Mouse (Mus musculus) macrophage (primary cell): Measurements from ENCODE around the gene Ffar3. TPM values are rescaled to one million over a fixed set of nuclear protein-coding genes. Genes with fewer than 3 reads are reported as not detected.
A peak's percentile ranks its signal among the peaks of the same experiment; 100 is the strongest.
"Not testable (repeated sequence)": the region's sequence is repeated elsewhere in the genome, so short reads cannot be mapped to it uniquely, and the experiment has no call there.

Source experiments
- H3K27ac ChIP-seq: fragments of 350-480 bp; formaldehyde crosslinking; 2 replicates; pipeline ENCODE4 v1.9.0; 2021
- H3K36me3 ChIP-seq: fragments of 350-480 bp; formaldehyde crosslinking; 2 replicates; pipeline ENCODE4 v1.9.0; 2021; ENCODE audit errors: inconsistent target
- H3K4me3 ChIP-seq: fragments of 350-480 bp; formaldehyde crosslinking; 2 replicates; pipeline ENCODE4 v1.9.0; 2021; ENCODE audit errors: inconsistent target
- H3K79me2 ChIP-seq: fragments of 350-480 bp; formaldehyde crosslinking; 2 replicates; pipeline ENCODE4 v1.9.0; 2021; ENCODE audit errors: inconsistent target
- WGBS: methylation state at CpG from one replicate; pipeline ENCODE4 v1.1.7; 2026; ENCODE audit warnings: inconsistent platforms; ENCODE audit not compliant: missing documents; 5-methylcytosine and 5-hydroxymethylcytosine counted together
- polyA plus RNA-seq: library from polyadenylated mRNA; stranded (reverse); fragments of 250-400 nt; gene quantifications from 3 replicates; pipeline ENCODE4 v1.2.4, GENCODE M21; 2018; ENCODE audit warnings: inconsistent platforms

Ffar3 gene
- polyA plus RNA-seq, 1 experiment from 2014 or later, result not detected

- 11% methylated on average over 9 of the region's 16 CpGs for WGBS
- H3K36me3 ChIP-seq, result no peaks in the 10 kb centered on the region
- no peaks in the 10 kb centered on the region for H3K79me2 ChIP-seq
- no peak overlapping the region for H3K27ac ChIP-seq
- no peak overlapping the region for H3K4me3 ChIP-seq
Observed at GRCm38 (mm10) chr7:30859635-30860402, 3.8 kb upstream of the Ffar3 start.

DNA sequence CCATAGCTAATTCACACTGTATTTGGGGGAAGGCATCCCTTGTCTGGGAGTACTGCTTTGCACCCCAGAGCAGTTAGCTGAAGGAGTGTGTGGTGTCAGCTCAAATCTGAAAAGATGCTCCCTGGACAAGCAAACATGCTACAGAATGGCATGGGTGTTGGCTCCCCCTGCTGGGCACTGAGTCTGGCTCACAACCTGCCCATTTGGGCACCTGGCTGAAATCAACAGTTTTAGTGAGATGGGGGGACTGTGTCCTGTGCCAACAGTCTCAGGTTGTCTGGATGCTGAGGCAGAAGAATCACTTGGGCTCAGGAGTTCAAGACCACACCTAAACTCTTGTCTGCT, 3.3 kb upstream of the Ffar3 start:
- H3K79me2 ChIP-seq, result no peaks in the 10 kb centered on the region
- no peaks in the 10 kb centered on the region for H3K36me3 ChIP-seq
- no peak overlapping the region for H3K27ac ChIP-seq
- H3K4me3 ChIP-seq, result no peak overlapping the region

- Histone ChIP-seq H3K79me2 (no peaks in the 10 kb centered on the region), H3K4me3 (no peak overlapping the region), H3K27ac (no peak overlapping the region), H3K36me3 (no peaks in the 10 kb centered on the region)
- whole genome bisulfite sequencing, result 70% methylated on average over 1 of the region's 1 CpGs
Observed at GRCm38 (mm10) chr7:30857746-30858145, 1.8 kb upstream of the Ffar3 start.

DNA sequence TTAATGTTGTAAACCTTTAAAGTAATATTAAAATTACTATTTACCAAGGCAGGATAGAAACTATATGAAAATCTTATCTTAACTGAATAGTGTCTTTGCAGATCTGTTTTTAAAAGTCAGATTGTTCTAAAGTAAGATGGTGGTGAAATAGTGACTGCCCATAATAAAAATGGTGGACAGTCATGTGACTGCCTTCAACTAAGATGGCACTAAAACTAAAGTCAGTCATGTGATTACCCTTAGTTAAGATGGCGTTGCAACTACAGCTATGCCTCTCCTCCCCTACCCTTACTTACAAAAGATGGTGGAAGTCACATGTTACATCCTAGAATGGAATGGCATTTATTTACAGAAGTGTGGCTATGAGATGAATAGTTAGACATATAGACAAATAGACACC, 4.6 kb downstream of the Ffar3 start:
- Histone ChIP-seq H3K79me2 (no peaks in the 10 kb centered on the region), H3K27ac (no peak overlapping the region), H3K4me3 (no peak overlapping the region), H3K36me3 (no peaks in the 10 kb centered on the region)
- 100% methylated on average over 1 of the region's 1 CpGs for WGBS

GRCm38 (mm10) chr7:30847934-30848333, 8.0 kb downstream of the Ffar3 start:
- Histone ChIP-seq H3K27ac (no peak overlapping the region), H3K36me3 (no peaks in the 10 kb centered on the region), H3K4me3 (no peak overlapping the region), H3K79me2 (no peaks in the 10 kb centered on the region)
- 96% methylated on average over 6 of the region's 6 CpGs for WGBS

DNA sequence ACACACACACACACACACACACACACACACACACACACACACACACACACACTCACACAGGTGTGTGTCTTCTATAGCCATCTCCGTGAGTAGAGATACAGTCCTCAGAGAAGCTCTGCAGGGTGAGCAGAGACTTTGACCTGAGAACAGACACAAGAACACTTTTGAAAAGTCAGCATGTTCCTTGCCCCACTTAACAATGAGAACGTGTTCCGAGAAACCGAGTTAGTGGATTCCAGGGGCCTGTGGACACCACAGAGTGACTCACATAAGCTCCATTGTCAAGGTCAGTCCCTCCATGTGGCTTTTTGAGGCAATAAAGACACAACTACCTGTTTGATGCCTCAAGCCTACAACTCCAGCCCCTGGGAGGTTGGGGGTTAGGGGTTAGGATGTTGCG, 8.6 kb downstream of the Ffar3 start:
- no peak overlapping the region for H3K4me3 ChIP-seq
- no peaks in the 10 kb centered on the region for H3K36me3 ChIP-seq
- no peak overlapping the region for H3K27ac ChIP-seq
- 83% methylated on average over 4 of the region's 5 CpGs for WGBS
- no peaks in the 10 kb centered on the region for H3K79me2 ChIP-seq

GRCm38 (mm10) chr7:30846505-30847053, 9.4 kb downstream of the Ffar3 start:
- Histone ChIP-seq H3K36me3 (no peaks in the 10 kb centered on the region), H3K4me3 (no peak overlapping the region), H3K27ac (no peak overlapping the region), H3K79me2 (no peaks in the 10 kb centered on the region)
- WGBS, result 61% methylated on average over 2 of the region's 2 CpGs

- H3K4me3 ChIP-seq, result no peak overlapping the region
- H3K36me3 ChIP-seq, result no peaks in the 10 kb centered on the region
- 77% methylated on average over 7 of the region's 7 CpGs for WGBS
- no peak overlapping the region for H3K27ac ChIP-seq
- no peaks in the 10 kb centered on the region for H3K79me2 ChIP-seq
Observed at GRCm38 (mm10) chr7:30844676-30845297, 11.2 kb downstream of the Ffar3 start.

DNA sequence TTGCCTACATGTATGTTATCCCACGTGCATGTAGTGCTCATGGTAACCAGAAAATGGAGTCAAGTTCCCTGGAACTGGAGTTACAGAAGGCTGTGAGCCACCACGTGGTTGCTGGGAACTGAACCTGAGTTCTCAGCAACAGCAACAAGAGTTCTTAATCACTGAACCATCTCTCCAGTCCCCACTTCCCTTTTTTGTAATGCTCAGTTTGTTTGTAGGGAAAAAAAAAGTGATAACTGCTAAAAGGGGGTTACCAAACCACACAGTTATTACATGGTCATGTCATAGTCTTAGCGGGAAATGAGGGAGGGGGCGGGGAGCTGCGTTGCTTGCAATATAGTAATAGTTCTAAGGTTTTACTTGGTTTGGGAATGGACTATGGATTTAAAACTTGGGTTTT, 13.9 kb downstream of the Ffar3 start:
- WGBS, result 1% methylated on average over 5 of the region's 5 CpGs
- no peaks in the 10 kb centered on the region for H3K36me3 ChIP-seq
- 0 out of 2 replicates have a peak overlapping the region, but pooled peaks have one; percentile 2 for H3K27ac ChIP-seq
- no peak overlapping the region for H3K4me3 ChIP-seq
- H3K79me2 ChIP-seq, result no peaks in the 10 kb centered on the region

GRCm38 (mm10) chr7:30841379-30841778, 14.6 kb downstream of the Ffar3 start:
- Histone ChIP-seq H3K27ac (no peak overlapping the region), H3K36me3 (no peaks in the 10 kb centered on the region), H3K4me3 (no peak overlapping the region), H3K79me2 (no peaks in the 10 kb centered on the region)
- WGBS, result 88% methylated on average over 4 of the region's 4 CpGs

GRCm38 (mm10) chr7:30840306-30840705, 15.7 kb downstream of the Ffar3 start:
- no peaks in the 10 kb centered on the region for H3K36me3 ChIP-seq
- no peaks in the 10 kb centered on the region for H3K79me2 ChIP-seq
- WGBS, result 97% methylated on average over 3 of the region's 3 CpGs
- no peak overlapping the region for H3K4me3 ChIP-seq
- H3K27ac ChIP-seq, result no peak overlapping the region

- Histone ChIP-seq H3K79me2 (no peaks in the 10 kb centered on the region), H3K27ac (no peak overlapping the region), H3K4me3 (no peak overlapping the region), H3K36me3 (no peaks in the 10 kb centered on the region)
Observed at GRCm38 (mm10) chr7:30837277-30837676, 18.7 kb downstream of the Ffar3 start.

DNA sequence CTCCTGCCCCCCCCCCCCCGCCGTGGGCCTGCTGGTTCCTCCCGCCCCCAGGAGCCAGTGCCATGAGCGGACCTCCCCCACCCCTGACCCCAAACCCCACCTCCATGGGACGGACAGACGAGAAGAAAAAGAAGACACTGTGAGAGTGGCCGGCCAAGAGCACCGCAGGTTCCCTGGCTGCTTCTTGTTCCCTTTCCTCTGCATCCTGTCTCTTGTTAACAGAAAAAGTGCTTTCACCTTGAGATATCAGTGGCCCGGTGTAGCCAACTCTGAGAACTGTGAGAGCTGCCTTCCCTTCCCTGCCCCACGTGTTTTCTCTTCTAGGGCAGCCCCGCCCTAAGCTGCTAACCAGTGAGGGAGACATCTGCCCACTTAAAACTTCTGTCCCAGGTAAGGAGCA, 23.3 kb downstream of the Ffar3 start:
- H3K4me3 ChIP-seq, H3K36me3 ChIP-seq, H3K79me2 ChIP-seq, H3K27ac ChIP-seq: not testable (repeated sequence)
- 15% methylated on average over 11 of the region's 11 CpGs for WGBS

- Histone ChIP-seq H3K79me2 (no peaks in the 10 kb centered on the region), H3K4me3 (no peak overlapping the region)
- 33% methylated on average over 13 of the region's 17 CpGs for WGBS
Observed at GRCm38 (mm10) chr7:30832261-30832660, 23.7 kb downstream of the Ffar3 start.

GRCm38 (mm10) chr7:30829428-30829827, 26.6 kb downstream of the Ffar3 start:
- 84% methylated on average over 3 of the region's 3 CpGs for WGBS
- H3K79me2 ChIP-seq, result no peaks in the 10 kb centered on the region
- no peak overlapping the region for H3K4me3 ChIP-seq
- no peaks in the 10 kb centered on the region for H3K36me3 ChIP-seq
- H3K27ac ChIP-seq, result no peak overlapping the region

More at GRCm38 (mm10) chr7:30832261-30832660, 23.7 kb downstream of the Ffar3 start:
- Histone ChIP-seq H3K27ac (no peak overlapping the region), H3K36me3 (no peaks in the 10 kb centered on the region)
